Mouse (Mus musculus): ENCODE measurements around the gene Thumpd1. TPM values are rescaled to one million over a fixed set of nuclear protein-coding genes. Genes with fewer than 3 reads are reported as not detected.
A peak's percentile ranks its signal among the peaks of the same experiment; 100 is the strongest.
"Not testable (repeated sequence)": the region's sequence is repeated elsewhere in the genome, so short reads cannot be mapped to it uniquely, and the experiment has no call there.

The Thumpd1 gene
- total RNA-seq (2022), result 10 to 100 TPM; 16.1 to 22.1 (median 19.4) TPM

- peak; percentile 79 to 83 for DNase-seq (ENCODE audit: low spot score in 2 of 2)
Measured at GRCm38 (mm10) chr7:119720253-119720946, at the start of gene Thumpd1. Gene Thumpd1, minus strand, starts transcription at chr7:119720798.

GRCm38 (mm10) chr7:119769895-119770294 lies 49.3 kb upstream of the Thumpd1 start:
- no peak for DNase-seq (ENCODE audit: low spot score in 2 of 2)

- DNase-seq (ENCODE audit: low spot score in 2 of 2), result no peak
Measured at GRCm38 (mm10) chr7:119766996-119767395, 46.4 kb upstream of the Thumpd1 start.

GRCm38 (mm10) chr7:119764377-119764776 lies 43.8 kb upstream of the Thumpd1 start:
- no peak for DNase-seq (ENCODE audit: low spot score in 2 of 2)

- DNase-seq (ENCODE audit: low spot score in 2 of 2), result no peak
Measured at GRCm38 (mm10) chr7:119762166-119762697, 41.6 kb upstream of the Thumpd1 start.

GRCm38 (mm10) chr7:119760527-119760951 lies 39.9 kb upstream of the Thumpd1 start, which contains the start of gene Acsm3:
Gene Acsm3, plus strand, starts transcription at chr7:119760923.
- no peak for DNase-seq (ENCODE audit: low spot score in 2 of 2)

GRCm38 (mm10) chr7:119753696-119754095 lies 33.1 kb upstream of the Thumpd1 start:
- no peak for DNase-seq (ENCODE audit: low spot score in 2 of 2)

- no peak for DNase-seq (ENCODE audit: low spot score in 2 of 2)
Measured at GRCm38 (mm10) chr7:119749942-119750341, 29.3 kb upstream of the Thumpd1 start.

- no peak for DNase-seq (ENCODE audit: low spot score in 2 of 2)
Measured at GRCm38 (mm10) chr7:119748761-119749160, 28.2 kb upstream of the Thumpd1 start.

- DNase-seq (ENCODE audit: low spot score in 2 of 2), result no peak
Measured at GRCm38 (mm10) chr7:119745869-119746268, 25.3 kb upstream of the Thumpd1 start.

GRCm38 (mm10) chr7:119744321-119744720 lies 23.7 kb upstream of the Thumpd1 start:
- no peak for DNase-seq (ENCODE audit: low spot score in 2 of 2)

- not testable (repeated sequence) for DNase-seq (ENCODE audit: low spot score in 2 of 2)
Measured at GRCm38 (mm10) chr7:119739798-119740468, 19.3 kb upstream of the Thumpd1 start.

GRCm38 (mm10) chr7:119738877-119739276 lies 18.3 kb upstream of the Thumpd1 start:
- DNase-seq (ENCODE audit: low spot score in 2 of 2), result no peak

- DNase-seq (ENCODE audit: low spot score in 2 of 2), result not testable (repeated sequence)
Measured at GRCm38 (mm10) chr7:119731262-119731661, 10.7 kb upstream of the Thumpd1 start.

- no peak for DNase-seq (ENCODE audit: low spot score in 2 of 2)
Measured at GRCm38 (mm10) chr7:119727621-119728020, 7.0 kb upstream of the Thumpd1 start.

- DNase-seq (ENCODE audit: low spot score in 2 of 2), result no peak
Measured at GRCm38 (mm10) chr7:119720947-119721310, 331 bp upstream of the Thumpd1 start.

GRCm38 (mm10) chr7:119714111-119714510 lies 6.5 kb downstream of the Thumpd1 start:
- DNase-seq (ENCODE audit: low spot score in 2 of 2), result no peak

GRCm38 (mm10) chr7:119694926-119695325 lies 25.7 kb downstream of the Thumpd1 start:
- no peak for DNase-seq (ENCODE audit: low spot score in 2 of 2)

GRCm38 (mm10) chr7:119692302-119692701 lies 28.3 kb downstream of the Thumpd1 start:
- DNase-seq (ENCODE audit: low spot score in 2 of 2), result no peak

- DNase-seq (ENCODE audit: low spot score in 2 of 2), result no peak
Measured at GRCm38 (mm10) chr7:119689726-119690125, 30.9 kb downstream of the Thumpd1 start, which contains the start of gene Acsm4. Gene Acsm4, plus strand, starts transcription at chr7:119690026.

GRCm38 (mm10) chr7:119682699-119683098 lies 37.9 kb downstream of the Thumpd1 start:
- DNase-seq (ENCODE audit: low spot score in 2 of 2), result no peak

- DNase-seq (ENCODE audit: low spot score in 2 of 2), result no peak
Measured at GRCm38 (mm10) chr7:119680107-119680506, 40.5 kb downstream of the Thumpd1 start.

Measured in gastrocnemius, adult 8-10 months (tissue).